Mouse (Mus musculus): Measurements from ENCODE around the gene Utf1. TPM values are rescaled to one million over a fixed set of nuclear protein-coding genes. Genes with fewer than 3 reads are reported as not detected.
A peak's percentile ranks its signal among the peaks of the same experiment; 100 is the strongest.

The Utf1 gene
- polyA plus RNA-seq, 1 experiment, result 0.08 TPM

DNA sequence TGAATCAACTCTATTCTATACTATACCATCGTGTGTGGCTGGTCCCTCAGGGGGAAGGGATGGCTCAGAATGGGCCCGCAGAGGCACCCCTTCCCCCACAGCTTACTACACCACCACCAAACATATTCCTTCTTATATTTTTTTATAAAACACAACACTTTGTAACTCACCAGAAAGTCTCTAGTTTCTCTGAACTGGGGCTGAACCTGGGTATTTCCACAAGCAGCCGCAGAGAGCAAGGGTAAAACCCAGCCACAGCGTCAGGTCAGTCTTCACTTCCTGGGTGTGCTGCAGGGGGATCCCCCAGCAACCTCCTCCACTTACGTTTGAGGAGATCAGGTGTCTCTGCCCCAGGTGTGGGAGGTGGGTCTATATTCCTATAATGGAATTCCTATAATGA lies 24.8 kb downstream of the Utf1 start:
- Histone ChIP-seq H3K4me3 (ENCODE audit: insufficient read depth, low read length) (no peak overlapping the region), H3K27ac (ENCODE audit: insufficient read depth, low read length) (no peak overlapping the region), H3K4me1 (ENCODE audit: control insufficient read depth, insufficient read depth, low read length) (no peaks in the 10 kb centered on the region)
- TF ChIP-seq CTCF (IDR thresholded peaks at IDR 0.05; ENCODE audit: extremely low read depth, insufficient read depth, low read length), result no peak
- TF ChIP-seq POLR2A (IDR thresholded peaks at IDR 0.05; ENCODE audit: extremely low read depth, insufficient read depth, low read length), result no peak

DNA sequence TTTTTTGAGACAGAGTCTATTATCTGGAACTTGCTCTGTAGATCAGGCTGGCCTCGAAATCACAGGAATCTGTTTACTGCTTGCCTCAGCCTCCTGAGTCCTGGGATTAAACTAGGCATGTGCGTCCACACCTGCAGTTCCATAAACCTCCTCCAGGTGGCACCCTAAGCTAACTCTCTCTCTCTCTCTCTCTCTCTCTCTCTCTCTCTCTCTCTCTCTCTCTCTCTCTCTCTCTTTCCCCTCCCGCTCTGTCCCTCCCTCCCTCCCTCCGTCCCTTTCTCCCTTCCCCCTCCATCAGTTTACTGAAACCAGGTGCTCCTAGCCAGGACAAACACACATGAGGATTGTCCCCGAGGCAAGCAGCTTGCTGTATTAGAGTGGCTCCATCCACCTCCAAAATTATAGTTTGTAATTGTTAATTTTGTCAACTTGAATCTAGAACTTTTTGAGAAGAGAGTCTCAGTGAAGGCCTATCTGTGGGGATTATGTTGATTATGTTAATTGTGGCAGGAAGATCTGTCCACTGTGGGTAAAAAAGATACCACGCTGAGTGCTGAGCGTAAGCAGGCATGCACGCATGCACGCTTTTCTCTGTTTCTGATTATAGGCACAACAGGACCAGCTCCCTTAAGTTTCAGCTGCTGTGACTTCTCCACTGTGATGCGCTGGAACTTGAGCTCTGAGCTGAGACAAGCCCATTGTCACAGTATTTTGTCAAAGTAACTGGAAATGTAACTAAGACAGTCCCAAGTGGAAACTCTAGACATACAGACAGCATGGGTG lies 25.9 kb downstream of the Utf1 start:
- Histone ChIP-seq H3K27ac (ENCODE audit: insufficient read depth, low read length) (no peak overlapping the region), H3K4me3 (ENCODE audit: insufficient read depth, low read length) (no peak overlapping the region), H3K4me1 (ENCODE audit: control insufficient read depth, insufficient read depth, low read length) (no peaks in the 10 kb centered on the region)
- TF ChIP-seq POLR2A (IDR thresholded peaks at IDR 0.05; ENCODE audit: extremely low read depth, insufficient read depth, low read length) (no peak), CTCF (IDR thresholded peaks at IDR 0.05; ENCODE audit: extremely low read depth, insufficient read depth, low read length) (peak; percentile 82)

DNA sequence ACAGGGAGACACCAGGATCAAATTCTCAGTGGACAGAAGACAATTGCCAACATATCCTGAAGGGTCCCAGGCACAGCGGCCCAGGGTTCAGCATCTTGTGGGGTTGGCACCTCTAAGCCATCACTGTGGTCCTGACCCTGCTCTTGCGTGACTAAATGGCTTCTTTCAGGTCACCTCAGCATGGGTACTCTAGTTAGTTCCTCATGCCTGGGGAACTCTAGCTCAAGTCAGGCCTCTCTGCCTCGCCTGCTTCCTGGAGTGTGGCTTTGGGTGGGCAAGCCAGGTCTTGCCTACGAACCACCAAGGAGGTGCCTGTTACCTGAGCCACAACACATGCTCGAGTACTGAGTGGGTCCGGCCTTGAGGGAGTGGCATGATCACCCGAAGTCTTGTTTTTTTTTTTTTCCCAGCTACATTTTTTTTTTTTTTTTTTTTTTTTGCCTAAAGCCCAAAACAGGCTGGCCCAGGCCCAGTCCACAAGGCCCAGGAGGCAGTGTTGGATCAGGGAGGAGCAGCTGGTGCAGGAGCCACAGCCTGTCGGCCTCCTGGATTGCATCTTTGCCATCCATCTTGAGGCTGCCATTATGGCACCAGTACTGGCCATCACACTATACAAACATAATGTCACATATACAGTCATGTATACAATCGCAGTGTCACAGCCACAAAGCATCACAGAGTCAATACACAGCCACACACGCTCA lies 26.8 kb downstream of the Utf1 start:
- Histone ChIP-seq H3K4me1 (ENCODE audit: control insufficient read depth, insufficient read depth, low read length) (no peaks in the 10 kb centered on the region), H3K4me3 (ENCODE audit: insufficient read depth, low read length) (no peak overlapping the region), H3K27ac (ENCODE audit: insufficient read depth, low read length) (no peak overlapping the region)
- TF ChIP-seq POLR2A (IDR thresholded peaks at IDR 0.05; ENCODE audit: extremely low read depth, insufficient read depth, low read length) (no peak), CTCF (IDR thresholded peaks at IDR 0.05; ENCODE audit: extremely low read depth, insufficient read depth, low read length) (no peak)

DNA sequence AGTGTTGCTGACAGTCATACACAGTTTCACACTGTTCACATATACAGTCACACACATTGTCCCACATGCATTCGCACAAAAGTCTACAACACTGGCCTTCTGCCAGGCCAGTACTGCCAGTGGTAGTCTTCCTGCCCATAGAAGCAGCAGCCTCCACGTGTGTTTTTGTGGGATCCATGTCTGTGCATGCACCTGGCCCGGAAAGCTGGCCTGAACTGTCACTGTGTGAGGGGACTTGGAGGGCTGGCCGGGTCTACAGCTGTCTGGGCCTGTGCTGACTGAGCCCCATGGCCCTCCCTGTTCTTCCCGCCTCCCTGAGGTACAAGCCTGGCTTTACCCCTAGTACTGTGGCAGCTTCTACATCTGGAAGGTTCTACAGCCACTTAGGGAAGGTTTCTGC lies 27.4 kb downstream of the Utf1 start:
- H3K4me3 ChIP-seq (ENCODE audit: insufficient read depth, low read length), result no peak overlapping the region
- no peak for TF ChIP-seq POLR2A (IDR thresholded peaks at IDR 0.05; ENCODE audit: extremely low read depth, insufficient read depth, low read length)
- no peak for TF ChIP-seq CTCF (IDR thresholded peaks at IDR 0.05; ENCODE audit: extremely low read depth, insufficient read depth, low read length)
- H3K4me1 ChIP-seq (ENCODE audit: control insufficient read depth, insufficient read depth, low read length), result no peaks in the 10 kb centered on the region
- no peak overlapping the region for H3K27ac ChIP-seq (ENCODE audit: insufficient read depth, low read length)

DNA sequence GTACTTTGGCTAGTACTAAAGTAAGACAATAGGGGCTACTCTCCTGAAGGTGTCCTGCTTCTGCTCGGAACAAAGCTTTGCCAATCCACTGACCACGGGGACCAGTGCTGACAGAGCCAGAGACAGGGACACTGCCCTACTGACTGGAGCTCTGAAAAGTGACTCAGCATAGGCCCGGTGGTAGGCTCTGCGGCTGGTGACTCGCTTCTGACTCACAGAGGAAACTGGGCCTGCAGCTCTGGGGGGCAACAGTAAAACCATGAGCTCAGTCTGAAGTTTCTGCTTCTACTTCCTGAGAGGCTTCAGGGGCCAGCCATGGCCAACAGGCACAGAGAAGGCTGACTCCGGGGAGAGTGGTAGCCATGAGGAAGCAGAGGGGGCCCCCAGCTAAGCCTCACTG lies 27.8 kb downstream of the Utf1 start:
- no peak overlapping the region for H3K4me3 ChIP-seq (ENCODE audit: insufficient read depth, low read length)
- no peak overlapping the region for H3K27ac ChIP-seq (ENCODE audit: insufficient read depth, low read length)
- TF ChIP-seq CTCF (IDR thresholded peaks at IDR 0.05; ENCODE audit: extremely low read depth, insufficient read depth, low read length), result no peak
- no peak for TF ChIP-seq POLR2A (IDR thresholded peaks at IDR 0.05; ENCODE audit: extremely low read depth, insufficient read depth, low read length)
- H3K4me1 ChIP-seq (ENCODE audit: control insufficient read depth, insufficient read depth, low read length), result no peaks in the 10 kb centered on the region

DNA sequence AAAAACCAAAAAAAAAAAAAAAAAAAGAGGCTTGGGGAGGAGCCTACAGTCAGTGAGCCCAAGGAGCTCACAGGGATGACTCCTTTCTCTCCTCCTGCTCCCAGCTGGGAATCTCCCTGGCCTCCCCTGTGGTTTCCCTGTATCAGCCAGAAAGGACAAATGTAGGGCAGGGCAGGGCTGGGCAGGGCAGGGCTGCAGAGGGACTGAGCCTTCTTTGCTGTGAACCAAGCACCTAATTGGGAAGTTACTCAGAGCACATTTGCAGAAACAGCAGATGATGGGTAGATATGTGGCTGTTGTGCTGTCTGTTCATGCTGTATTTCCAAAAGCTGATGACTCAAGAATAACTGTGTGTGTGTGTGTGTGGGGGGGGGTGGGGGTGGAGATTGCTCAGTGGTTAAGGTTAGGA lies 29.3 kb downstream of the Utf1 start:
- no peak overlapping the region for H3K27ac ChIP-seq (ENCODE audit: insufficient read depth, low read length)
- TF ChIP-seq CTCF (IDR thresholded peaks at IDR 0.05; ENCODE audit: extremely low read depth, insufficient read depth, low read length) (no peak), POLR2A (IDR thresholded peaks at IDR 0.05; ENCODE audit: extremely low read depth, insufficient read depth, low read length) (no peak)
- no peaks in the 10 kb centered on the region for H3K4me1 ChIP-seq (ENCODE audit: control insufficient read depth, insufficient read depth, low read length)
- no peak overlapping the region for H3K4me3 ChIP-seq (ENCODE audit: insufficient read depth, low read length)

DNA sequence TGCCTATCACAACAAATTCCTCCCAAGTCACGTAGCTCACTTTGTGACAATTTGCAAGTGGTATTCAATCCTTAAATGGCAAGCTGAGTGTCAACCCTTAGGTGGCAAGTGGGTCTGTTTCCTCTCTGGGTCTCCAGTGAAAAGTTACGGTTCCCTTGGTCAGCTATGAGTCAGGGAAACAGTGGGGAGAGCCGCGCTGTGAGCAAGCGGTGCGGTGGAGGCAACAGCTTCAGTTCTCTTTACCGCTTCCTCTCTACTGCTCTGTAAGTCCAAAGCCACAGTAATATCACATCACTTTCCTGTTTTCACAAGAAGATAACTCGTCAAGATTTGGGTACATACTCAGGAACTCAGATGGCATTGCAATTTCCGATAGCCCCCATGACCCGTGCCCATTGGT lies 30.7 kb downstream of the Utf1 start:
- TF ChIP-seq POLR2A (IDR thresholded peaks at IDR 0.05; ENCODE audit: extremely low read depth, insufficient read depth, low read length) (no peak), CTCF (IDR thresholded peaks at IDR 0.05; ENCODE audit: extremely low read depth, insufficient read depth, low read length) (no peak)
- no peaks in the 10 kb centered on the region for H3K4me1 ChIP-seq (ENCODE audit: control insufficient read depth, insufficient read depth, low read length)
- H3K27ac ChIP-seq (ENCODE audit: insufficient read depth, low read length), result no peak overlapping the region
- H3K4me3 ChIP-seq (ENCODE audit: insufficient read depth, low read length), result no peak overlapping the region

DNA sequence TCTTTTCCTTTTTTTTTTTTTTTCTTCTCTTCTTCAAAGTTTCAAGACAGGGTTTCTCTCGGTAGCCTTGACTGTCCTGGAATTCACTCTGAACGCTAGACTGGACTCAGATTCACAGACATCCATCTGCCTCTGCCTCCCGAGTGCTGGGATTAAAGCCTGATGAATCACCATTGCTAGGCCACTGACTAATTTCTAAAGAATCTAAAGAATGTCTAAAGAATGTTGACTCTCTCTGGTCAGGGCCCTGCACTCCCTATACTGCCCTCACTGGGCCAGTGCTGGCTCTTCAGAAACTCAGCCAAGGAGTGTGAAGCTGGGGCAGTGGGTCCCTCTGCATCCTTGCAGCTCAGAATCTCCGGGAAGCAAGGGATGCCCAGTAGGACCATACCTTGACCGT lies 31.9 kb downstream of the Utf1 start:
- Histone ChIP-seq H3K4me1 (ENCODE audit: control insufficient read depth, insufficient read depth, low read length) (no peaks in the 10 kb centered on the region), H3K27ac (ENCODE audit: insufficient read depth, low read length) (no peak overlapping the region), H3K4me3 (ENCODE audit: insufficient read depth, low read length) (no peak overlapping the region)
- no peak for TF ChIP-seq POLR2A (IDR thresholded peaks at IDR 0.05; ENCODE audit: extremely low read depth, insufficient read depth, low read length)
- TF ChIP-seq CTCF (IDR thresholded peaks at IDR 0.05; ENCODE audit: extremely low read depth, insufficient read depth, low read length), result no peak

DNA sequence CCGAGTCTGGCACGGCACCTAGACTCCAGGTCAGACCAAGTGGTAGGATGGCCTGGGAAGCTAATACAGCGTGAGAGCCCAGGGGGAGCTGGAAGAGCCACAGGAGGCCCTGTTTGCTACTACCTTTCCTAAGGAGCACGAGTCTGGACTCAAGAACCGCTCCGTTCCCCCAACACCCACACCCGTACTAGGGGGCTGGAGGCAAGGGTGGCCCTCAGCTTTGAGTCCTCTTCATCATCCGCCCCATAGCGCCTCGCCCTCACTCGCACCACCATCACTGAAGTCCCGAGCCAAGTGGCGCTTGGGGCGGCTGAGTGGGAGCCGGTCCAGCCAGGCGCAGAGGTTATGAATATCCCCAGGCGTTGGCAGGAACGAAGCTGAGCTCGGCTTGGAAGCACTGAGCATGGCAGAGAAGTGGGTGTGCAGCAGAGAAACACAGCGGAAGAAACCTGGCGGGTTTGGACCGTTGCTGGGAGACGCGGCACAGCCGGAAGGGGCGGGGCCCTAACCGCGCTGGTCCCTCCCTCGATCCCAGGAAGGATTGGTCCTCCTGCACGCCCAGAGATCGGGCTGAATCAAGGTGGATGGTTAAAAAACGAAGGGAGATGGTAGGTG lies 34.8 kb downstream of the Utf1 start, which contains the start of gene 6430531B16Rik:
6430531B16Rik (minus strand) TSS at position 478 of the 615 bp plus-strand sequence.
- TF ChIP-seq POLR2A (IDR thresholded peaks at IDR 0.05; ENCODE audit: extremely low read depth, insufficient read depth, low read length) (peak; percentile 85; the same call in 1 of the 2 replicates), CTCF (IDR thresholded peaks at IDR 0.05; ENCODE audit: extremely low read depth, insufficient read depth, low read length) (no peak)
- no peaks in the 10 kb centered on the region for H3K4me1 ChIP-seq (ENCODE audit: control insufficient read depth, insufficient read depth, low read length)
- peak within 1 kb of the TSS; percentile 23 for H3K4me3 ChIP-seq (ENCODE audit: insufficient read depth, low read length)
- H3K27ac ChIP-seq (ENCODE audit: insufficient read depth, low read length), result peak within 1 kb of the TSS; percentile 1; the same call in 1 of the 2 replicates
